In the genomic region with DNA sequence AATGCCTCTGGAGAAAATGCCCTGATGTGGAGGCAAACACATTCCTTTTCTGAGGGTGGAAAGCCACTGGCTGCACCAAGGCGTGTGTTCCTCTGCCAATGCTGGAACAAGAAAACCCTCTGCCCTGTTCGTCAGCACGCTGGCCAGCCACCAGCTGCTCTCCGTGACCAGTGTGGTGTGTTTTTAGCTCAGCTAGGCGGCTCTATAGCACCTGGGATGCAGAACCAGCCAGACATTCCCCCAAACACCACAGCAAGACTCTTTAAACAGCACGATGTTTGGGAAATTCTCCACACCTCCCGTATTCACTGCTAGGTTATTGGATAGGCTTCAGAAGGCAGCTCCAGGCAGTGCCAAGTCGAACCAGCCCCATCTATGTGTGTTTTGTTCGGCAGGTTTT, we compare ENCODE assay signal across 12 mouse cellular contexts. TPM values are rescaled to one million over a fixed set of nuclear protein-coding genes. Genes with fewer than 3 reads are reported as not detected.
DNase-seq lines count a peak whose midpoint lies in the region; ATAC-seq lines count a peak whose summit lies in the region.
"Had no signal": no experiment of that assay in that cellular context is flagged by ENCODE, and none has a peak within 500 bp of the region (broad histone marks: within the 10 kb centered on the region; RNA-seq: fewer than 3 reads in every experiment).

No protein-coding gene starts in this region.

- no peak overlapping the region for H3K4me3 ChIP-seq in liver, embryonic 16.5 days (ENCODE audit: low read depth, low read length)
- no peak overlapping the region for H3K4me3 ChIP-seq in liver, embryonic 12.5 days
- no peak overlapping the region for H3K4me3 ChIP-seq in kidney, embryonic 16.5 days (ENCODE audit: low read length)
- no peak overlapping the region for H3K4me3 ChIP-seq in neural tube, embryonic 15.5 days (replicated peaks)
- H3K4me3 ChIP-seq: forebrain, embryonic 10.5 days; hindbrain, embryonic 15.5 days; lung, embryonic 15.5 days had no signal

- no peaks in the 10 kb centered on the region for H3K9me3 ChIP-seq in liver, embryonic 16.5 days (replicated peaks; ENCODE audit: control insufficient read depth, low read length)
- no peaks in the 10 kb centered on the region for H3K9me3 ChIP-seq in liver, embryonic 12.5 days (replicated peaks)
- H3K9me3 ChIP-seq in kidney, embryonic 16.5 days (ENCODE audit: low read length): no peaks in the 10 kb centered on the region
- H3K9me3 ChIP-seq in neural tube, embryonic 15.5 days (replicated peaks): no peaks in the 10 kb centered on the region
- H3K9me3 ChIP-seq: forebrain, embryonic 10.5 days; hindbrain, embryonic 15.5 days; lung, embryonic 15.5 days had no signal

- H3K36me3 ChIP-seq in liver, embryonic 16.5 days (ENCODE audit: control insufficient read depth, insufficient read depth): no peaks in the 10 kb centered on the region
- no peaks in the 10 kb centered on the region for H3K36me3 ChIP-seq in liver, embryonic 12.5 days
- H3K36me3 ChIP-seq in kidney, embryonic 16.5 days (ENCODE audit: insufficient read depth, low read length): no peaks in the 10 kb centered on the region
- H3K36me3 ChIP-seq in neural tube, embryonic 15.5 days: no peaks in the 10 kb centered on the region
- H3K36me3 ChIP-seq: forebrain, embryonic 10.5 days; hindbrain, embryonic 15.5 days; lung, embryonic 15.5 days had no signal

- H3K4me2 ChIP-seq in liver, embryonic 16.5 days (ENCODE audit: low read depth, low read length): peak overlapping the region; percentile 36; the same call in 1 of the 2 replicates
- no peak overlapping the region for H3K4me2 ChIP-seq in liver, embryonic 12.5 days
- H3K4me2 ChIP-seq in kidney, embryonic 16.5 days (replicated peaks; ENCODE audit: low read depth, low read length): no peak overlapping the region
- no peak overlapping the region for H3K4me2 ChIP-seq in neural tube, embryonic 15.5 days
- H3K4me2 ChIP-seq: hindbrain, embryonic 15.5 days; lung, embryonic 15.5 days had no signal

- intact Hi-C loops in heart, postnatal 14 days (cut with DNase I): no loop called here
- intact Hi-C loops in heart, postnatal 25 days (cut with DNase I): no loop called here

- no peak overlapping the region for H3K9ac ChIP-seq in liver, embryonic 16.5 days (ENCODE audit: low read depth, low read length)
- H3K9ac ChIP-seq in liver, embryonic 12.5 days: no peak overlapping the region
- H3K9ac ChIP-seq in kidney, embryonic 16.5 days (replicated peaks; ENCODE audit: low read length): no peak overlapping the region
- H3K9ac ChIP-seq in neural tube, embryonic 15.5 days (replicated peaks): no peak overlapping the region
- H3K9ac ChIP-seq: hindbrain, embryonic 15.5 days; lung, embryonic 15.5 days had no signal

- peak; percentile 16 to 24 for DNase-seq in heart, postnatal 14 days
- no peak for DNase-seq in heart, postnatal 25 days (ENCODE audit: low spot score)
- peak; percentile 32 for DNase-seq in telencephalon, adult 2 months (ENCODE audit: low read depth, low spot score)
- DNase-seq: adrenal gland, postnatal 10 days; cerebellum, adult 9-11 months had no signal

- peak; percentile 25; the same call in 1 of the 2 replicates for ATAC-seq in liver, embryonic 16.5 days (ENCODE audit: low read depth)
- no peak for ATAC-seq in liver, embryonic 12.5 days
- ATAC-seq in kidney, embryonic 16.5 days (ENCODE audit: low FRiP score, low TSS enrichment): peak; percentile 28; the same call in 1 of the 2 replicates
- no peak for ATAC-seq in neural tube, embryonic 15.5 days (ENCODE audit: low FRiP score)

- WGBS in liver, embryonic 16.5 days (ENCODE audit: insufficient replicate concordance): 55% methylated on average over 9 of the region's 9 CpGs
- WGBS in liver, embryonic 12.5 days (ENCODE audit: insufficient replicate concordance): 56% methylated on average over 9 of the region's 9 CpGs
- WGBS in kidney, embryonic 16.5 days: 64% methylated on average over 9 of the region's 9 CpGs
- 72% methylated on average over 9 of the region's 9 CpGs for WGBS in neural tube, embryonic 15.5 days

- no peaks in the 10 kb centered on the region for H3K4me1 ChIP-seq in liver, embryonic 16.5 days (ENCODE audit: control insufficient read depth, low read depth, low read length)
- no peaks in the 10 kb centered on the region for H3K4me1 ChIP-seq in liver, embryonic 12.5 days
- H3K4me1 ChIP-seq in kidney, embryonic 16.5 days (ENCODE audit: insufficient read depth, low read length): peaks cover 17% of the 10 kb centered on the region
- H3K4me1 ChIP-seq in neural tube, embryonic 15.5 days: peaks cover 13% of the 10 kb centered on the region
- H3K4me1 ChIP-seq: forebrain, embryonic 10.5 days; hindbrain, embryonic 15.5 days; lung, embryonic 15.5 days had no signal

- no peak overlapping the region for H3K27ac ChIP-seq in liver, embryonic 16.5 days (ENCODE audit: low read length)
- H3K27ac ChIP-seq in liver, embryonic 12.5 days: no peak overlapping the region
- H3K27ac ChIP-seq in kidney, embryonic 16.5 days (ENCODE audit: low read length): no peak overlapping the region
- no peak overlapping the region for H3K27ac ChIP-seq in neural tube, embryonic 15.5 days (replicated peaks)
- H3K27ac ChIP-seq: forebrain, embryonic 10.5 days; hindbrain, embryonic 15.5 days; lung, embryonic 15.5 days had no signal

- H3K27me3 ChIP-seq in liver, embryonic 16.5 days (ENCODE audit: control insufficient read depth, insufficient read depth, low read depth, low read length): no peaks in the 10 kb centered on the region
- no peaks in the 10 kb centered on the region for H3K27me3 ChIP-seq in liver, embryonic 12.5 days (replicated peaks)
- H3K27me3 ChIP-seq in kidney, embryonic 16.5 days (ENCODE audit: insufficient read depth, low read length): no peaks in the 10 kb centered on the region
- H3K27me3 ChIP-seq in neural tube, embryonic 15.5 days (replicated peaks): no peaks in the 10 kb centered on the region
- H3K27me3 ChIP-seq: hindbrain, embryonic 15.5 days; lung, embryonic 15.5 days had no signal

RNA-seq across cellular contexts. Expression of gene Igfbp7, which starts 25.7 kb away (rescaled TPM):
- 100 to 1,000 TPM; 437 to 440 TPM for total RNA-seq in heart, postnatal 14 days (2021)
- 100 to 1,000 TPM; 251 to 311 TPM for total RNA-seq in heart, postnatal 25 days (2021)
- polyA plus RNA-seq in liver, embryonic 16.5 days (2015; fragmentation: Nextera tagmentation; extraction: Ambion mirVana): 26.3 and 30.9 TPM in 2 replicates
- polyA plus RNA-seq in liver, embryonic 12.5 days (2016; fragmentation: Nextera tagmentation; extraction: Ambion mirVana): 13.4 and 14.2 TPM in 2 replicates
- 455 and 475 TPM in 2 replicates for polyA plus RNA-seq in kidney, embryonic 16.5 days (2015; fragmentation: Nextera tagmentation; extraction: Ambion mirVana)
- polyA plus RNA-seq in neural tube, embryonic 15.5 days (2015; fragmentation: Nextera tagmentation; extraction: Ambion mirVana): 64.4 and 64.8 TPM in 2 replicates

Comparison
In these comparisons a context has a peak if more than half of its experiments do, and no peak if none do; other contexts are left out.
1. ATAC-seq: peak in liver, embryonic 16.5 days (single experiment) and kidney, embryonic 16.5 days (single experiment); none in liver, embryonic 12.5 days (single experiment) and neural tube, embryonic 15.5 days (single experiment).